Mouse (Mus musculus) right cerebral cortex, postnatal 4 days (tissue): Measurements from ENCODE around the gene Atcay.
A peak's percentile ranks its signal among the peaks of the same experiment; 100 is the strongest.

Experiments used
- DNase-seq: peaks from one replicate; pipeline ENCODE4 v3.0.0-alpha.2; 2022

Atcay gene

GRCm38 (mm10) chr10:81230438-81231332 is at the start of gene Atcay:
Gene Atcay (minus strand): TSS chr10:81230833.
- peak; percentile 79 for DNase-seq

DNA sequence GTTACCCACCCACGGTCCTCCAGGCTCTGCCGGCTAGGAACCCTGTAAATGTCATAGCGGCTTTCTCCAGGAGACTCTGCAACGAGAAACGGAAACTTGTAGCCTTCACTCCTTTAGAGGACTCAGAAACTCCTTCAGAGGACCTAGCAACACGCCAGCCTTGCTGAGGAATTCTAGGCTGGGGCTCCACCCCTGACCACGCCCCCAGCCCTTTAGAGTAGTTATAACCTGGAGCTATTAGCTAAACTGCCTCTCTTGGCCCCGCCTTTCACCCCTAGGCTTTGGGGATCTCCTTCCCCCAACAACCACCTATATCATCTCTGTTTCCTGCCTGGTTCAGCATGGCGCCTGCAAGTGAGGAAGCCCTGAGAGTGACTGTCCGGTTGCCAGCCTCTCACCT is 48.9 kb upstream of the Atcay start:
- no peak for DNase-seq

DNA sequence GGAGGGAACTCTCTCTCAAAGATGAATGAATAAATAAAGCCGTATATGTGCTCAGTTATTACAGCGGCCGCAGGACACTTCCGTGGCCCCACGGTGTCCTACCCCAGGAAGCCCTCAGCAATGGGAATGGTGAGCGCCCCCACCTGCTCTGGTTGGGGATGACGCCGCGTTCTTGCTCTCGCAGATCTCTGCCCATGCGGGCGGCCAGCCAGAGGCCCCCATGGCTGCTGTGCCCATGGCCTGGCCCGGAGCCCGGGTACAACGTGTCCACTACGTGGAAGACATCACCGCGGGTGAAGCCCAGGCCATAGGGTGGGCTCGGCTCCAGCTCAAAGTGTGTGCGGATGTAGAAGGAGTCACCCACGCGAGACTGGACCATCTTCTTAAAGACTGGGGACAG is 47.0 kb upstream of the Atcay start:
- DNase-seq = no peak

DNA sequence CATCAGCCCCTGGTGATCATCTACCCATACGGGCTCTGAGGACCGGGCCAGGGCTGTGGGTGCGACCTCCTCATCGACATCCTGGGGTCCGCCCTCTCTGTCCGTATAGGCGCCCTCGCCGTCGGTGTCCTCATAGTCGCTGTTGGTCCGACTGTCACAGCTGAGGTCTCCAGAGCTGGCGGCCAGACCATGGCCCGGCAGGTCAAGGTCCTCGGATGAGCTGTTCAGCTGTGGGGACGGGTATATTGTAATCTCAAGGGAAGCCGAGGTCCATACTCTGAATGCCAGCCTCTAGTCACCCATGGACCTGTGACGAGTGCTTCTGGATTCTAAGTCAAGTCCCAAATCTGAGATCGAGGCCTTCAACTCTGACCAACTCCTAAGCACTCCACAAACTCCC is 43.2 kb upstream of the Atcay start:
- DNase-seq = no peak

- no peak for DNase-seq
Measured at GRCm38 (mm10) chr10:81272356-81272755, 41.7 kb upstream of the Atcay start.

GRCm38 (mm10) chr10:81268643-81269412 is 38.2 kb upstream of the Atcay start:
- no peak for DNase-seq

DNA sequence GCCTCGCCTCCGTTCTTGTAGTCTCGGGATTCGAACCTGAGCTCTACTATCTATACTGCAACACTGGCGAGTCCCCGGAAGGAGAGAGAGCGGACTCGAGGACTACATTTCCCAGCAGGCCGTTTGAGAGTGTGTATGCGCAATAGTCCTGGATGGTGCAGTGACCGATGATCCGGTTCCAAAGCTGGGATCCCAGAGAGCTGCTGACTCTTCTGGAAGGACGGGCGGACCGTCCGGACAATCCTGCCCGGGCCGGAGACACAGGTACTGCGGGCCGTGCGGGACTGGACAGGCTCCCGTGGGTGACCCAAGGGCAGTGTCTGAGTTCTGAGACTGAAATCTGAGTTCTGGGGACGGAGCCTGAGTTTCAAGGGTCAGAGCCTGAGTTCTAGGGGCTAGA is 37.4 kb upstream of the Atcay start:
- peak; percentile 64 for DNase-seq

DNA sequence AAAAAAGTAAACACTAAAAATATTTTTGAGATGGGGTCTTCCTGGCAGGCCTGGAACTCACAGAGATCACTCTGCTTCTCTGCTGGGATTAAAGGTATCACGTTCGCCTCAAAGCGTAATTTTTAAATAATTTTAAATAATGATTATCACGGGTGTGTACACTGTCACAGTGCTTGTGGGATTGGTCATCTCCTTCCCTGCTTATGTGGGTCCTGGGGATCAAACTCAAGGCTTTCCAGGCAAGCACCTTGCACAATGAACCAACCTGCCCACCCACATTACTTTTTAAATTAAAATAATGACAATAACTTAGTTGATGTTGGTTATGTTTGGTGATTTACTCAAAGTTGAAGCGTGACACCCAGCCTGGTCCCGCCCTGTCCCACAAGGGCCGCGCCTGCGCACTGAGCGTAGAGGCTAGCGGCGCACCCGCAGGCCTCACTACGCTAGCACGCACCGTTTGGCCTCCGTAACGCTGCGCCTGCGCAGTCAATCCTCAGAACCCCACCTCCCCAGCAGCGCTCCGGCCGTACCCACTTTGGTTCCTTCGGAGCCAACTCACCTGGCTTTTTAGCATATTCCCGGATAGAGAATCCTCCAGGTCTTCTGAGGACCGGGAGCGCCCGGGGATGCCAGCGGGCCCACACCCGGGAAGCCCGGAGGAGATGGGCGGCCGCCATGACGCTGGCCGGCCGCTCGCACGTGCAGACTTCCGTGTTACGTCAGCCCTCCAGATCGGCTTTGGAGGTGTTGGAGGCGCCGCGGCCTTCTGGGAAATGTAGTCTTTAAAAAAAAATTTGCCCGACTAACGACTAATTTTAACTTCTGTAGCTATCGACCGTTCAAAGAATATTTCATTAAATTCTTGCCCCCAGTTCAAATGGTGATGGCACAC is 35.8 kb upstream of the Atcay start, which contains the start of the genes Mrpl54 and Apba3:
Mrpl54 (minus strand) TSS at position 724 of the 895 bp plus-strand sequence.
Apba3 (plus strand) TSS at position 750 of the 895 bp plus-strand sequence.
- DNase-seq = peak; percentile 96

- DNase-seq = no peak
Measured at GRCm38 (mm10) chr10:81265540-81265939, 34.9 kb upstream of the Atcay start.

GRCm38 (mm10) chr10:81261025-81261424 is 30.4 kb upstream of the Atcay start:
- no peak for DNase-seq

DNA sequence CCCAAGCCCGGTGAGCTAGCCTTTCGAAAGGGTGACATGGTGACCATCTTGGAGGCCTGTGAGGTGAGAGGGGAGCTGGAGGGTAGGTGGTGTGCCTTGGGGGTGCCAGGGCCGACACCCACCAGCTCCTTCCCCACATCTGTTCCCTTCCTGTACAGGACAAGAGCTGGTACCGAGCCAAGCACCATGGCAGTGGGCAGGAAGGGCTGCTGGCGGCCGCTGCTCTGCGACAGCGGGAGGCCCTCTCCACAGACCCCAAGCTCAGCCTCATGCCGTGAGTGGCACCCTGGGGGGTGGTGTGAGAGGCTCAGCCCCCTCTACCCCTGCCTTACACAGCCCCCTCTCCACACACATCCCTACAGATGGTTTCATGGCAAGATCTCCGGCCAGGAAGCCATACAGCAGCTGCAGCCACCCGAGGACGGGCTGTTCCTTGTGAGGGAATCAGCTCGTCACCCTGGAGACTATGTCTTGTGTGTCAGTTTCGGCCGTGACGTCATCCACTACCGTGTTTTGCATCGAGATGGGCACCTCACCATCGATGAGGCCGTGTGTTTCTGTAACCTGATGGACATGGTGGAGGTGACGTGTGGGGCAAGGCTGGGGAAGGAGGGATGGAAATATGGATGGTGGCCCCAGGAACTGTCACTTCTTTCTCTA is 28.7 kb upstream of the Atcay start:
- DNase-seq = no peak

DNA sequence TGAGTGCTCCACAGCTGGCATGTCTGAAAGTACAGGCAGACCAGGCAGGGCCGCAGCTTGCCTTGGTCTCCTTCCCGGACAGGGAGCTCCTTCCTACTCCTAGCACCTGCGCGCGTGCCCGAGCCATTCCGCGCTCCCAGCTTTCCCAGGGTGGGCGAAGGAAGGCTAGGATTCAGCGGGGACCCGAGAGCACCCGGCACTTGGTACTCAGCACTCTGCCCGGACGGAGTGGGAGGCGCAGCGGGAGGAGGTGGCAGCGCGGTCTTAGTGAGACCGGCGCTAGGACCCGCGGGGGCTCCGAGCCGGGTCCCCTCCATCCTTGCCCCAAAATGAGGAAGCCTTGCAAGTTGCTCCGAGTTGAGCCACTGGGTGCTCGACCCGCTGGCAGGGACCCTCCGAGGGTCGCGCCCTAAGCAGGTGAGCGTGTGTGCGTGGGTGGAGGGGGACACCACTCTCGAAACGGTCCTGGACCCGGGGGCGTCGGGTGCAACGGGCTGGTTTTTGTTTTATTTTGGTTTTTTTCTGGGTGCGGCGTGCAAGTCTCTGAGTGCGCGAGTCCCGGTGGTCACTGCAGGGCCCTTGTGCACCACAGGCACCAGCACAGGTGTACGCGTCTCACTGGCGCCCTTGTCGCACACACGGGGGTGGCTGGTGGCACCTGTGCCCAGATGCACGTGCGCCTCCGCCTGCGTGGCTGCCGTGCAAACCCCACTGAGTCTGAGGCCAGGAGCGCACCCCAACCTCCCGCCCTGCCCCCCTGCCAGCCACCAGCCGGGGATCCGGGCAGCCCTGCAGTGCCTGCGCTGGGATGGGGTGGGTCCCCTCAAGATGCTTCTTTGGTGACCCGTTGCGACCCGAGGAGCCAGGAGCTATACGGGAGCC is 26.8 kb upstream of the Atcay start:
- peak; percentile 58 for DNase-seq

GRCm38 (mm10) chr10:81254886-81255285 is 24.3 kb upstream of the Atcay start:
- no peak for DNase-seq

DNA sequence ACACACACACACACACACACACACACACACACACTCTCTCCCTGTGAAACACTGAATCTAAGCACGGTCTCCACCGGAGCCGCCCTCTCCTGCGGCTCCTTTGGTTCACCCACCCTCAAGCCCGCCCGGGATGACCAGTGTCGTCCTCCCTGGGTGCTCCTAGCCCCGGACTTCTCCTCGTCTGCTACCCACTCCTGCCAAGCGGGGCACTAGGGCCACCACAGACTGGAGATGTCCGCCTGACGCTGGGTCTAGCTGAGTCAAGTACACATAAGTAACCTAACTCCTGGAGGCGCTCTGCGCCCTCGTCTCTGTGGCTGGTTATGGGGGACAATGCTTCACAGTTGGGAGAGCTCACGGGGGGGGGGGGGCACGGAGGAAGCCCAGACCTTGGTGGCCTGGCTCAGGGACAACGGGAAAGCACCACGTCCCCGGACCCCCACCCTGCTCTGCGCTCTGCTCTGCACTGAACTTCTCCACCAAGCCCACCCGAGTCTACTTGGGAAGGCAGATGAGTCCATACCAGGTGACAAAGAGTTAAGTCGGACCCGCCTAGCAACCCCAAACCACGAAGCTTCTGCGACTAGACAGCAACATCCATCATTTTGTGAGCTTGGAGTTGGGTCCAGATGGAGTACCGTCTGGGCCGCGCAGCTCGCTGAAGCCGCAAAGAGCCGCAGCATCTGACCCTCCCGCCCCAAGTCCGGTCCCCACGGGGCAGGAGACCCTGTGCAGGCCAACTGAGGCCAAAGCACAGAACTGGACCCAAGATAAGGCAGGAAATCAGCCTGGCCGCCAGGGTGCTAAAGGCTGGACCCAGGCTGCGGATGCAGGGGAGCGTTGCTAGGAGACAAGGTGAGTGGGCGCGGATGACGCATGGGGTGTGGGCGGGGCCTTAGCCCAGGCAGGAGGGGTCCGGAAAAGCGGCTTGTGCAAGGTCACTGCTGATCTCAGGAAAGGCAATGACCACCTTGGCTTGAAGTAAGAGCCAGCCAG is 22.1 kb upstream of the Atcay start, which contains the start of gene Matk:
Matk (plus strand) TSS at position 512 of the 996 bp plus-strand sequence.
- peak; percentile 78 for DNase-seq

DNA sequence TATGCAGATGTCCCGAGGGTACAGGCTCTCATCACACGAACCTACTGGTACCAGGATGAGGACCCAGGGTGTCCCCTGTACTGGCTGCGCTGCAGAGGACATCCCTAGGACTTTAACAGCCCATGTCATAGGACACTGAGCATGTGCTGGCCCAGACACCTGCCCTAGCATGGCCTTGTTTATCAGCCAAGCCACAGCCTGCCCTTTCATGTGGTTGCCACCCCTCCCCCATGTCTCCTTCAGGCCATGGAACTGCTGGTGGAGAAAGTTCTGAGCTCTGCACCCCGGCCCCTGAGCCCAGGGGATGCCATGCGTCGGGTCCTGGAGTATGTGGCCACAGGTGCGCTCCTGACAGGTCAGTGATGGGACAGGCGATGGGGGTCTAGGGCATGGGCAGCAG is 18.8 kb upstream of the Atcay start:
- no peak for DNase-seq

DNA sequence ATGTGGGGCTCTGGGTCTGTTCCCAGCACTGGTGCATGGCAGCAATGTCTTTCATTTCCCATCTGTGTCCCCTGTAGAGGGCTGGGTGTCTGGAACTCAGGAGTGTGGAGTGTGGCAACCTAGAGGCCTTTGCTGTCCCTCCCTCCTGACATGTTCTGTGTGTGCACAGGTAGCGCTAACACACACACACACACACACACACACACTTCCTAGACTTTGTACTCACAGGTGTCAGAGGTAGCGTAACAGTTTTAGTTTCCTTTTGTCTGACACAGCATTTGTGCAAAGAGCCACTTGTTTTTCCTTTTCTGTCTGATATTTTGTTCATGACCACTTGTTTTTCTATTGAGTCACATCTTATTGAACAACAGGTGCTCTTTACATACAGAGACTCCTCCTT is 17.2 kb upstream of the Atcay start:
- no peak for DNase-seq

DNA sequence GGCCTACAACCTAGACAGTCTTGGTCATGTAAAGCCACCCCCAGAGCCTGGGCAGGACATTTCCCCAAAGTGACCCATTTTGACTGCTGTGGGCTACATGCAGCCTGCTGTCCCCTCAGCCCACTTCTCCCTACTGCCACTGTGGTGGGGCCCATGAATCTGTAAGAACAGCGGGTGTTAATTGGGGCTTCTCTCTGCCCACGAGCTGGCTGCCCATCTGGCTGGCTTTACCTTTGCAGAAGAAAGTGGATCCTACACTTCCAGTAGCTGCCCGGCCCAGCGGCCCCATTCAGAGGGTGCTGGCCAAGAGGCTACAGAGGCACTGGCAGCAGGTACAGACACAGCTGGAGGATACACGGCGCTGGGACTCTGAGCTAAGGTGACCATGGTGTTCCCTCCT is 14.5 kb upstream of the Atcay start:
- no peak for DNase-seq

DNA sequence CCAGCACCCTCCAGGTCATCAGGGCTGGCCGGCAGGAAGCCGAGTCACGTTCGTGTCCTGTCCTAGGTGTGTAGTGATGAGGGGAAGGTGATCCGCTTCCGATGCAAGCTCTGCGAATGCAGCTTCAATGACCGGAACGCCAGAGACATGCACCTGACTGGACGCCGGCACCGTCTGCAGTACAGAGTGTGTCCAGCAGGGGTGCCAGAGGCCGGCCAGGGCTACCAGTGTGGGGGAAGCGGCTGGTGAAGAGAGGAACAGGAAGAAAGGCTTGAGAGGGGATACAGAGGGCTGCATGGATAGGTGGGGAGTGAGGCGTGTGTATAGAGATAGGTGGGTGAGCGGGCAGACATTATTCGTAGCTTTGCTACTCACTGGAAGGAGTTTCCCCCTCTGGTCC is 14.0 kb upstream of the Atcay start:
- peak; percentile 84 for DNase-seq

DNA sequence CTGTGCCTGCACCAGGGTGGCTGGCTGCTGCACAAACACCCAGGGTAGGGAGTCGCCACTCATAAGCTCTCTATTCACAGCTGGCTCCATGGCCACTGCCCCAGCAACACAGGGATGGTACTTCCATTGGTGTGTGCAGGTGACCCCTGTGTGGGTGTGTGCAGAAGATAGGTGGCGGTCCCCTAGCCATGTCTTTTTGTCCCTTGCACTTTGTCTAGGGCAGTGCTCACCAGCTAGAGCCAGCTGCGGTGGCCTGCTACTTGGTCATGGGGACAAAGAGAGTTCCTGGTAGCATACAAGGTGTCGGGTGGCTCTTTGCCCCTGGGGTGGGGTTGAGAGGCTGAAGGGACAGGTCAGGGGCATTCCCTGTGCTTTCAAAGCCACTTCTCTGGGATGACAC is 13.5 kb upstream of the Atcay start:
- DNase-seq = no peak

- no peak for DNase-seq
Measured at GRCm38 (mm10) chr10:81242021-81242420, 11.4 kb upstream of the Atcay start.
